ENCODE assay signal across 8 mouse cellular contexts in genomic region chr8:126698601-126699388, GRCm38 (mm10).
A peak's percentile ranks its signal among the peaks of the same experiment; 100 is the strongest.
DNase-seq lines count a peak whose midpoint lies in the region; ATAC-seq lines count a peak whose summit lies in the region.

No protein-coding gene starts in this region.

- peak overlapping the region; percentile 84 for H3K27ac ChIP-seq in heart, embryonic 13.5 days (replicated peaks)
- H3K27ac ChIP-seq in embryonic facial prominence, embryonic 12.5 days: peak overlapping the region; percentile 94
- peak overlapping the region; percentile 38; the same call in 1 of the 2 replicates for H3K27ac ChIP-seq in intestine, embryonic 16.5 days (ENCODE audit: low read length)
- H3K27ac ChIP-seq in neural tube, embryonic 11.5 days (ENCODE audit: low read depth, low read length): peak overlapping the region; percentile 62; the same call in 1 of the 2 replicates

- DNase-seq in heart, postnatal 4 days: no peak
- DNase-seq in neural tube, embryonic 11.5 days (ENCODE audit: low spot score): peak; percentile 46
- DNase-seq in c-Kit-positive CD71-positive TER-119-positive erythroid progenitor cells, embryonic 14.5 days (ENCODE audit: low spot score): no peak
- DNase-seq in spleen, adult 12 weeks (ENCODE audit: low spot score): no peak
- DNase-seq in adrenal gland, adult (ENCODE audit: inconsistent age in 2 of 2, low spot score in 1 of 2): no peak

- H3K9ac ChIP-seq in heart, embryonic 13.5 days: peak overlapping the region; percentile 29
- no peak overlapping the region for H3K9ac ChIP-seq in embryonic facial prominence, embryonic 12.5 days
- no peak overlapping the region for H3K9ac ChIP-seq in intestine, embryonic 16.5 days (ENCODE audit: low read depth, low read length)
- H3K9ac ChIP-seq in neural tube, embryonic 11.5 days (ENCODE audit: low read length): 0 out of 2 replicates have a peak overlapping the region, but pooled peaks have one; percentile 32

- H3K9me3 ChIP-seq in heart, embryonic 13.5 days: no peaks in the 10 kb centered on the region
- H3K9me3 ChIP-seq in embryonic facial prominence, embryonic 12.5 days: no peaks in the 10 kb centered on the region
- H3K9me3 ChIP-seq in intestine, embryonic 16.5 days (ENCODE audit: control insufficient read depth, low read length): no peaks in the 10 kb centered on the region
- H3K9me3 ChIP-seq in neural tube, embryonic 11.5 days (ENCODE audit: control insufficient read depth, low read length): no peaks in the 10 kb centered on the region

- H3K36me3 ChIP-seq in heart, embryonic 13.5 days: no peaks in the 10 kb centered on the region
- H3K36me3 ChIP-seq in embryonic facial prominence, embryonic 12.5 days: no peaks in the 10 kb centered on the region
- H3K36me3 ChIP-seq in intestine, embryonic 16.5 days (ENCODE audit: control insufficient read depth, insufficient read depth, low read length): no peaks in the 10 kb centered on the region
- no peaks in the 10 kb centered on the region for H3K36me3 ChIP-seq in neural tube, embryonic 11.5 days (ENCODE audit: control insufficient read depth, insufficient read depth, low read length)

- no peak for ATAC-seq in heart, embryonic 13.5 days (ENCODE audit: extremely low read depth, insufficient number of reproducible peaks, low FRiP score, low TSS enrichment)
- ATAC-seq in embryonic facial prominence, embryonic 12.5 days (ENCODE audit: insufficient number of reproducible peaks, insufficient read depth, low FRiP score, low TSS enrichment): peak; percentile 75
- ATAC-seq in intestine, embryonic 16.5 days: 0 out of 2 replicates have a peak, but pooled peaks have one; percentile 9
- no peak for ATAC-seq in neural tube, embryonic 11.5 days (ENCODE audit: insufficient read depth, low FRiP score, low TSS enrichment)

- H3K4me2 ChIP-seq in heart, embryonic 13.5 days: peak overlapping the region; percentile 29; the same call in 1 of the 2 replicates
- peak overlapping the region; percentile 25 for H3K4me2 ChIP-seq in embryonic facial prominence, embryonic 12.5 days (replicated peaks)
- H3K4me2 ChIP-seq in intestine, embryonic 16.5 days (ENCODE audit: low read depth, low read length): no peak overlapping the region
- no peak overlapping the region for H3K4me2 ChIP-seq in neural tube, embryonic 11.5 days (ENCODE audit: low read depth)

- no peak overlapping the region for H3K4me3 ChIP-seq in heart, embryonic 13.5 days
- H3K4me3 ChIP-seq in embryonic facial prominence, embryonic 12.5 days: no peak overlapping the region
- no peak overlapping the region for H3K4me3 ChIP-seq in intestine, embryonic 16.5 days (ENCODE audit: low read length)
- H3K4me3 ChIP-seq in neural tube, embryonic 11.5 days (ENCODE audit: low read depth, low read length): no peak overlapping the region

- H3K27me3 ChIP-seq in heart, embryonic 13.5 days (replicated peaks): no peaks in the 10 kb centered on the region
- H3K27me3 ChIP-seq in embryonic facial prominence, embryonic 12.5 days: no peaks in the 10 kb centered on the region
- H3K27me3 ChIP-seq in intestine, embryonic 16.5 days (replicated peaks; ENCODE audit: control insufficient read depth, insufficient read depth, low read length): no peaks in the 10 kb centered on the region
- no peaks in the 10 kb centered on the region for H3K27me3 ChIP-seq in neural tube, embryonic 11.5 days (ENCODE audit: control insufficient read depth, insufficient read depth, low read length)

- H3K4me1 ChIP-seq in heart, embryonic 13.5 days: peaks cover 33% of the 10 kb centered on the region
- H3K4me1 ChIP-seq in embryonic facial prominence, embryonic 12.5 days: peaks cover 21% of the 10 kb centered on the region
- peaks cover 18% of the 10 kb centered on the region for H3K4me1 ChIP-seq in intestine, embryonic 16.5 days (ENCODE audit: control insufficient read depth, insufficient read depth, low read length)
- H3K4me1 ChIP-seq in neural tube, embryonic 11.5 days (ENCODE audit: control insufficient read depth, insufficient read depth, low read length): peaks cover 7% of the 10 kb centered on the region; the same call in 1 of the 2 replicates

- WGBS in heart, embryonic 13.5 days: 30% methylated on average over 7 of the region's 7 CpGs
- WGBS in embryonic facial prominence, embryonic 12.5 days: 11% methylated on average over 7 of the region's 7 CpGs
- WGBS in intestine, embryonic 16.5 days: 39% methylated on average over 7 of the region's 7 CpGs
- WGBS in neural tube, embryonic 11.5 days: 32% methylated on average over 7 of the region's 7 CpGs

Comparison
In these comparisons a context has a peak if more than half of its experiments do, and no peak if none do; other contexts are left out.
1. ATAC-seq: peak in embryonic facial prominence, embryonic 12.5 days (single experiment) and intestine, embryonic 16.5 days (single experiment); none in heart, embryonic 13.5 days (single experiment) and neural tube, embryonic 11.5 days (single experiment).
2. H3K27ac ChIP-seq: peak in every context shown above with its lines; median percentile 94 in embryonic facial prominence, embryonic 12.5 days; 84 in heart, embryonic 13.5 days; 62 in neural tube, embryonic 11.5 days; 38 in intestine, embryonic 16.5 days.
3. H3K4me2 ChIP-seq: peak in heart, embryonic 13.5 days (single experiment) and embryonic facial prominence, embryonic 12.5 days (single experiment); none in intestine, embryonic 16.5 days (single experiment) and neural tube, embryonic 11.5 days (single experiment).
4. H3K9ac ChIP-seq: peak in heart, embryonic 13.5 days (single experiment) and neural tube, embryonic 11.5 days (single experiment); none in embryonic facial prominence, embryonic 12.5 days (single experiment) and intestine, embryonic 16.5 days (single experiment).